Mouse (Mus musculus) cerebellum, adult 11-12 months (tissue): ENCODE measurements around the gene Ddx42.

Experiments used
- DNase-seq: peaks from one replicate; pipeline ENCODE4 v3.0.0; 2022

Gene Ddx42

GRCm38 (mm10) chr11:106271131-106271793 is 54.5 kb downstream of the Ddx42 start:
- DNase-seq = peak; percentile 70

GRCm38 (mm10) chr11:106271794-106272643 is 55.3 kb downstream of the Ddx42 start:
- peak; percentile 74 for DNase-seq

- peak; percentile 100 for DNase-seq
Measured at GRCm38 (mm10) chr11:106272644-106273310, 56.1 kb downstream of the Ddx42 start, which contains the start of gene Smarcd2. Smarcd2 (minus strand) TSS chr11:106272972.

- no peak for DNase-seq
Measured at GRCm38 (mm10) chr11:106273311-106273684, 56.6 kb downstream of the Ddx42 start.

GRCm38 (mm10) chr11:106273811-106274210 is 57.1 kb downstream of the Ddx42 start:
- no peak for DNase-seq

- no peak for DNase-seq
Measured at GRCm38 (mm10) chr11:106274374-106274773, 57.6 kb downstream of the Ddx42 start.

- DNase-seq = no peak
Measured at GRCm38 (mm10) chr11:106274971-106275411, 58.3 kb downstream of the Ddx42 start.

GRCm38 (mm10) chr11:106276454-106276853 is 59.7 kb downstream of the Ddx42 start, which contains the start of gene Tcam1:
Tcam1 (plus strand) TSS chr11:106276672.
- DNase-seq = peak; percentile 91

- DNase-seq = peak; percentile 38
Measured at GRCm38 (mm10) chr11:106282452-106282851, 65.7 kb downstream of the Ddx42 start.

- DNase-seq = peak; percentile 71
Measured at GRCm38 (mm10) chr11:106283371-106283770, 66.6 kb downstream of the Ddx42 start.

GRCm38 (mm10) chr11:106284126-106284525 is 67.4 kb downstream of the Ddx42 start:
- DNase-seq = peak; percentile 50

GRCm38 (mm10) chr11:106286206-106286605 is 69.5 kb downstream of the Ddx42 start:
- DNase-seq = peak; percentile 66

- peak; percentile 89 for DNase-seq
Measured at GRCm38 (mm10) chr11:106286987-106287386, 70.3 kb downstream of the Ddx42 start.

- peak; percentile 94 for DNase-seq
Measured at GRCm38 (mm10) chr11:106289369-106289768, 72.6 kb downstream of the Ddx42 start.

GRCm38 (mm10) chr11:106290376-106290775 is 73.7 kb downstream of the Ddx42 start:
- peak; percentile 56 for DNase-seq

GRCm38 (mm10) chr11:106291861-106292260 is 75.1 kb downstream of the Ddx42 start:
- DNase-seq = peak; percentile 91
